Mouse (Mus musculus): ENCODE results near the gene Krt18.
"Not testable (repeated sequence)": the region's sequence is repeated elsewhere in the genome, so short reads cannot be mapped to it uniquely, and the experiment has no call there.

Krt18 gene

DNA sequence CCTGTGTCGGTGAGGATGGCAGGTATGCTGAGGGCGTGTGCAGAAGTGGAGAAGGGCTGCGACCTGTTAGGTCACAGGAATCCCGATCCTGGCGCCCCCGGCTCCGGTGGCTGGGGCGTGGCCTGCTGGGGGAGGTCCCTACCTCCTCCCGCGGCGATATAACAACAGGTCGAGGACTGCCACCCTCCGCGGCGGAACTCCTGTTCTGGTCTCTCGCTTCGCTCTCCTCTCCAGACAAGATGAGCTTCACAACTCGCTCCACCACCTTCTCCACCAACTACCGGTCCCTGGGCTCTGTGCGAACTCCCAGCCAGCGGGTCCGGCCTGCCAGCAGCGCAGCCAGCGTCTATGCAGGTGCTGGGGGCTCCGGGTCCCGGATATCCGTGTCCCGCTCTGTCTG is at the start of gene Krt18:
Krt18 (plus strand) TSS at position 141 of the 400 bp plus-strand sequence.
- no peak for DNase-seq (ENCODE audit: low spot score in 2 of 2)

GRCm38 (mm10) chr15:101980849-101981248 is 47.1 kb upstream of the Krt18 start:
- no peak for DNase-seq (ENCODE audit: low spot score in 2 of 2)

GRCm38 (mm10) chr15:101983315-101983948 is 44.5 kb upstream of the Krt18 start:
- DNase-seq (ENCODE audit: low spot score in 2 of 2) = no peak

DNA sequence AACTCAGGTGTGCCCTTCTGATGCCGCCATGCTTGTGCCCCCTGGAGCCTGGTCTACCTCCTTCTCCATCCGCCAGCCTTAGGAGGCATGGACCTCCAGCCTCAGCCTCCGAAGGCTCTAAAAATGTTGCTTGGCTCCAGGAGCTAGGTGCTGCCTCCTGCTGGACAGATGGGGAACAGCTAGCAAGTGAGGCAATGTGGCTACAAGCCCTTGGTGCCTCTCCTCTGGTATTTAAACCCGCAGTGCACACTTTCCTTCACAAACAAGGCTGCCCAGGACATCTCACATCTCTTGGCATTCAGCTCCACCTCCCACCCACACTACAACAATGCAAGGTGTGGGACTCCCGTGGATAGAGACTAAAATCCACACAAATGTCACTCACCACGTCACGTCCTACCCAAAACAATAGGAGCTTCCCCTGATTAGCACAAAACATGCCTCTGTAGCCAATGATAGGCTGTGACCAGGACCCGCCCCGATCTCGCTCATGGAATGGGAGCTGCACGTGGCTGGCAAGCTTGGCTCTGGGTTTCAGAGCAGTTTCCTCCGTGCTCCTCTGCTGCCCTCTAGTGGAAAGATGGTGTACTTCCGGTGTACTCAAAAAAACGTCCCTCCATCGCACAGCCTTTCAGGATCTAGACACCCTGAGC is 43.9 kb upstream of the Krt18 start:
- DNase-seq (ENCODE audit: low spot score in 2 of 2) = peak; percentile 87 to 93

DNA sequence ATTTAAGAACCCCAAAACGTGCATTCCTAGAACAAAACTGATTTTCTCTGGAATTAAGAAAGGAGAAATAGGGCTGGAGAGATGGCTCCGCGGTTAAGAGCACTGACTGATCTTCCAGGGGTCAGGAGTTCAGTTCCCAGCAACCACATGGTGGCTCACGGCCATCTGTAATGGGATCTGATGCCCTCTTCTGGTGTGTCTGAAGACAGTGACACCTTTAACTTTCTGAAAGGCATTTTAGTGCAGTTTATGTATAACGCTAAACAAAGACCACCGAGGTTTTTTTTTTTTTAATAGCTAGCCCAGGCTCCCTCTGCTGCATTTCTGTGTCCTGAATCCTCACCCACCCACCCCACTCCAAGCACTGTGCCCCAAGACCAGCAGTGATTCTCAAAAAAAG is 43.2 kb upstream of the Krt18 start:
- DNase-seq (ENCODE audit: low spot score in 2 of 2) = no peak

GRCm38 (mm10) chr15:101988119-101988518 is 39.9 kb upstream of the Krt18 start:
- DNase-seq (ENCODE audit: low spot score in 2 of 2) = peak; percentile 84 to 92

- DNase-seq (ENCODE audit: low spot score in 2 of 2) = no peak
Observed at GRCm38 (mm10) chr15:101988714-101989113, 39.3 kb upstream of the Krt18 start.

DNA sequence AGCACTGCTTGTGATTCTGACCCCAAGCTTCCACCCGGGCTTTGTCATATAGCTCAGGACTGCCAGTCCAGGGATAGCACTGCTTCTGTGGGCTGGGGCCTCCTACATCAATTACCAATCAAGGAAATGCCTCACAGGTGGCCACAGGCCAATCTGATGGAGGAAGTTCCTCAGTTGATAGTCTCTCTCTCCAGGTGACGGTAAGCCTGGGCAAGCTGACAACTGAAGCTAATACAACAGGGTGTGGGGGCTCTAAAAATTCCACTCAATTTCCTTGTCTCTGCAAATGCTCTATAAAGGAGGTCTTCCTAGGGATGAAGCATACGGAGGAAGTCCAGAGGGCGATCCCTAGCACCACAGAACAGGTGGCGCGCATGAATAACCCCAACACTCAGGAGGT is 37.0 kb upstream of the Krt18 start:
- no peak for DNase-seq (ENCODE audit: low spot score in 2 of 2)

- no peak for DNase-seq (ENCODE audit: low spot score in 2 of 2)
Observed at GRCm38 (mm10) chr15:101994365-101994764, 33.6 kb upstream of the Krt18 start.

- no peak for DNase-seq (ENCODE audit: low spot score in 2 of 2)
Observed at GRCm38 (mm10) chr15:101995484-101996236, 32.3 kb upstream of the Krt18 start.

DNA sequence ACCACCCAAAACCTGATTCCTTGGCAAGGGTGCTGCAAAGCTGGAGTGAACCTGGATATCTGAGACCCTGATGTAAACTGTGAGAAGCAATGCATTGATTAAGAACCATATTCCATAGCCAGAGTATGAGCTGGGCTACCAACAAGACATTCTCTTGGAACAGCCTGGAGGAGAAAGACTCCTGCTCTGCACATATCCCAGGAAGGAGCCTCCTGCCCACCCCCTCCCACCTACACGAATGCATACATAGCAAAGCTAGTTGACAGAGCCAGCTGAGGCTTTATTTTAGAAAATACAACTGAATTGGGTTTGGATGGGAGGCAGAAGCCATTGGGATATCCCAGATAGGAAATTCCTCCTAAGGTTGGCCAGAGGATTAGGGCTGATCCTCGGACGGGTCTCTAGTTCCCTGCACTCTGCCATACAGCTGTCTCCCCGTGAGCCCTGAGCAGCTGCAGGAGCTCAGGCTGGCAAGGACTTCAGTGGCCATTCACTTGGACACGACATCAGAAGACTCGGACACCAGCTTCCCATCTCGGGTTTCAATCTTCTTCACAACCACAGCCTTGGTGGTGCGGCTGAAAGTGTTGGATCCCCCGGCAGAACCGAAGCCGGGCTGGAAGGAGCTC is 31.4 kb upstream of the Krt18 start:
- DNase-seq (ENCODE audit: low spot score in 2 of 2) = not testable (repeated sequence)

DNA sequence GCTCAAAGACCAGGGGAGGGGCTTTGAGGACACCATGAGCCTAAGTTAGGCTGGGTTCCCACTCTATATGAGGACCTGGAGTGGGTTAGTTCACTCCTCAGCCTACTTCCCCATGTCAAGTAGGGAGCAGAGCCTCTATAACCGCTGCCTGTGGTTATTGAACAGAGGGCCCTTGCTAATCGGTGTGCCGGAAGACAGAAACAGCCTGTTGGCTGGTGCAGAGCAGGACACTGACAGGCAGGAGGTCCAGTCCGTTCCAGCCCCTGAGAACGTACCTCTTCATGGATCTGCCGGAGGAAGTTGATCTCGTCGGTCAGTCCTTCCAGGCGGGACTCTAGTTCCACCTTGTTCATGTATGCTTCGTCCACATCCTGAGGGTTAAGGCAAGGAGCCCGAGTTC is 28.8 kb upstream of the Krt18 start:
- DNase-seq (ENCODE audit: low spot score in 2 of 2) = no peak

- DNase-seq (ENCODE audit: low spot score in 2 of 2) = no peak
Observed at GRCm38 (mm10) chr15:101999676-102000335, 28.2 kb upstream of the Krt18 start.

DNA sequence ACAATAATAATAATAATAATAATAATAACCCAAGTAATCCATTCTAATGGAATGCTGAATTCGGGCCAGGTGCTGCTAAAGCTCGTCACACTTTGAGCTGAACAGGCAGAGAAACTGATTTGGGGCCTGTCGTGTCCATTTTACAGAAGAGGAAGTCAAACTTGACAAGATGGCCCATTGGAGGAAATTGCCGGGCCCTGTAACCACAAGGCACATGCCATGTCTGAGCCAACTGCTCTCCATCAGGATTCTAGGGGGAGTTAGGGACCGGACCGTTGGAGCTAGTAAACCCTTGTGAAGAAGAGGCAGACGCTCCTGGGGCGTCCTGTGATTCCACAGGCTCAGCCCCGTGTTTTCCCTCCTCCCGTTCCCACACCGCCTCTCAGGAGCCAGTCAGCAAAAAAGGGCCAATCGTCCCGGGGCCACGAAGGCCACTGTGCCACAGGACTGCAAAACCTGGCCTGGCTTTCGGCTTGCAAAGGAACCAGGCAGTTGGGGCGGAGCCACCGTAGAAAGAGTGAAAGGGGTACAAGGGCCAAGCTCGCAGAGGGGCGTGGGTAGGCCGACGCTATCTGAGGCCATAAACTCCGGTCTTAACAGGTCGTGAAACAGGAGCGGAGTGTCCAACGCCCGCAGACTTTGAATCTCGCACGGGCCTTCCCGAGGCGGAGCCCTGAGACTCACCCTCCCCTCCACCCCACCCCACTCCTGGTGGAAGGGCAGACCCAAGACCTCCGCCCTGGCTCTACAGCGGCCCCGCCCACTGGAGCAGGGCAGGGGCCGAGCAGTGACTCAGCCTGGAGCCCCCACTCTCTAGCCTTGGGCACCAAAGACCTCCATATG is 25.1 kb upstream of the Krt18 start:
- DNase-seq (ENCODE audit: low spot score in 2 of 2) = no peak

GRCm38 (mm10) chr15:102003516-102003915 is 24.5 kb upstream of the Krt18 start:
- DNase-seq (ENCODE audit: low spot score in 2 of 2) = no peak

- DNase-seq (ENCODE audit: low spot score in 2 of 2) = no peak
Observed at GRCm38 (mm10) chr15:102004189-102004588, 23.8 kb upstream of the Krt18 start, which contains the start of gene Krt8. Krt8 (minus strand) TSS chr15:102004482.

- no peak for DNase-seq (ENCODE audit: low spot score in 2 of 2)
Observed at GRCm38 (mm10) chr15:102005290-102005689, 22.7 kb upstream of the Krt18 start.

- DNase-seq (ENCODE audit: low spot score in 2 of 2) = no peak
Observed at GRCm38 (mm10) chr15:102006317-102006716, 21.7 kb upstream of the Krt18 start.

- DNase-seq (ENCODE audit: low spot score in 2 of 2) = no peak
Observed at GRCm38 (mm10) chr15:102007097-102008069, 20.6 kb upstream of the Krt18 start.

Data from frontal cortex, postnatal 25 days (tissue).